Mouse (Mus musculus): ENCODE measurements around the gene Rnaset2b. TPM values are rescaled to one million over a fixed set of nuclear protein-coding genes. Genes with fewer than 3 reads are reported as not detected.
"Not testable (repeated sequence)": the region's sequence is repeated elsewhere in the genome, so short reads cannot be mapped to it uniquely, and the experiment has no call there.

The Rnaset2b gene
- total RNA-seq, 1 experiment: 49.0 TPM

GRCm38 (mm10) chr17:6972836-6973396, 2.5 kb downstream of the Rnaset2b start:
- in situ Hi-C loops (cut with MboI; ENCODE audit: low sequenced_read_pairs in 2 of 2, unreplicated experiment in 2 of 2): loop anchor here in 1 of 2 experiments (25.0 kb wide), 1 partner anchor 964 kb away; the partner anchor contains the start of genes Rsph3a and Tagap
- H3K9ac ChIP-seq (ENCODE audit: insufficient read depth, low read depth, low read length, poor library complexity, severe bottlenecking); H3K4me1 ChIP-seq (ENCODE audit: control insufficient read depth in 2 of 2, insufficient read depth in 2 of 2, low read length in 2 of 2, poor library complexity in 1 of 2); H3K27ac ChIP-seq (ENCODE audit: insufficient read depth, low read depth, low read length, poor library complexity, severe bottlenecking); H3K4me3 ChIP-seq (ENCODE audit: insufficient read depth in 1 of 2, low read depth in 1 of 2, low read length in 2 of 2, poor library complexity in 1 of 2, severe bottlenecking in 1 of 2); H3K9me3 ChIP-seq (ENCODE audit: control insufficient read depth, insufficient read depth, low read depth, low read length); H3K36me3 ChIP-seq (ENCODE audit: control insufficient read depth, insufficient read depth, low read length, poor library complexity, severe bottlenecking); DNase-seq (ENCODE audit: low read depth, low spot score): not testable (repeated sequence)

GRCm38 (mm10) chr17:6974985-6975384, 4.6 kb downstream of the Rnaset2b start:
- not testable (repeated sequence) for H3K27ac ChIP-seq (ENCODE audit: insufficient read depth, low read depth, low read length, poor library complexity, severe bottlenecking); H3K36me3 ChIP-seq (ENCODE audit: control insufficient read depth, insufficient read depth, low read length, poor library complexity, severe bottlenecking); DNase-seq (ENCODE audit: low read depth, low spot score); H3K4me3 ChIP-seq (ENCODE audit: insufficient read depth in 1 of 2, low read depth in 1 of 2, low read length in 2 of 2, poor library complexity in 1 of 2, severe bottlenecking in 1 of 2); H3K4me1 ChIP-seq (ENCODE audit: control insufficient read depth in 2 of 2, insufficient read depth in 2 of 2, low read length in 2 of 2, poor library complexity in 1 of 2); H3K9ac ChIP-seq (ENCODE audit: insufficient read depth, low read depth, low read length, poor library complexity, severe bottlenecking); H3K9me3 ChIP-seq (ENCODE audit: control insufficient read depth, insufficient read depth, low read depth, low read length)
- in situ Hi-C loops (cut with MboI; ENCODE audit: low sequenced_read_pairs in 2 of 2, unreplicated experiment in 2 of 2): loop anchor here in 1 of 2 experiments (25.0 kb wide), 1 partner anchor 962 kb away; the partner anchor contains the start of genes Rsph3a and Tagap

- H3K27ac ChIP-seq (ENCODE audit: insufficient read depth, low read depth, low read length, poor library complexity, severe bottlenecking): not testable (repeated sequence)
Measured at GRCm38 (mm10) chr17:6978287-6979248, 8.1 kb downstream of the Rnaset2b start, which contains the start of gene Gm49721. Gm49721 (plus strand) TSS chr17:6978904.

GRCm38 (mm10) chr17:6979380-6979779, 8.9 kb downstream of the Rnaset2b start:
- H3K4me1 ChIP-seq (ENCODE audit: control insufficient read depth in 2 of 2, insufficient read depth in 2 of 2, low read length in 2 of 2, poor library complexity in 1 of 2); DNase-seq (ENCODE audit: low read depth, low spot score); H3K27ac ChIP-seq (ENCODE audit: insufficient read depth, low read depth, low read length, poor library complexity, severe bottlenecking); H3K9me3 ChIP-seq (ENCODE audit: control insufficient read depth, insufficient read depth, low read depth, low read length); in situ Hi-C loops (cut with MboI; ENCODE audit: low sequenced_read_pairs in 2 of 2, unreplicated experiment in 2 of 2); H3K9ac ChIP-seq (ENCODE audit: insufficient read depth, low read depth, low read length, poor library complexity, severe bottlenecking); H3K36me3 ChIP-seq (ENCODE audit: control insufficient read depth, insufficient read depth, low read length, poor library complexity, severe bottlenecking): not testable (repeated sequence)
- peak overlapping the region; percentile 67 to 70 for H3K4me3 ChIP-seq (ENCODE audit: insufficient read depth in 1 of 2, low read depth in 1 of 2, low read length in 2 of 2, poor library complexity in 1 of 2, severe bottlenecking in 1 of 2)

More at GRCm38 (mm10) chr17:6978287-6979248, 8.1 kb downstream of the Rnaset2b start, which contains the start of gene Gm49721:
- H3K4me1 ChIP-seq (ENCODE audit: control insufficient read depth in 2 of 2, insufficient read depth in 2 of 2, low read length in 2 of 2, poor library complexity in 1 of 2); in situ Hi-C loops (cut with MboI; ENCODE audit: low sequenced_read_pairs in 2 of 2, unreplicated experiment in 2 of 2); DNase-seq (ENCODE audit: low read depth, low spot score); H3K36me3 ChIP-seq (ENCODE audit: control insufficient read depth, insufficient read depth, low read length, poor library complexity, severe bottlenecking); H3K9me3 ChIP-seq (ENCODE audit: control insufficient read depth, insufficient read depth, low read depth, low read length): not testable (repeated sequence)
- Histone ChIP-seq H3K4me3 (ENCODE audit: insufficient read depth in 1 of 2, low read depth in 1 of 2, low read length in 2 of 2, poor library complexity in 1 of 2, severe bottlenecking in 1 of 2) (peak within 1 kb of the TSS; percentile 69 to 70), H3K9ac (ENCODE audit: insufficient read depth, low read depth, low read length, poor library complexity, severe bottlenecking) (peak within 1 kb of the TSS; percentile 77)

GRCm38 (mm10) chr17:6980144-6980543, 9.7 kb downstream of the Rnaset2b start:
- DNase-seq (ENCODE audit: low read depth, low spot score); H3K36me3 ChIP-seq (ENCODE audit: control insufficient read depth, insufficient read depth, low read length, poor library complexity, severe bottlenecking); H3K9me3 ChIP-seq (ENCODE audit: control insufficient read depth, insufficient read depth, low read depth, low read length); H3K4me1 ChIP-seq (ENCODE audit: control insufficient read depth in 2 of 2, insufficient read depth in 2 of 2, low read length in 2 of 2, poor library complexity in 1 of 2); H3K27ac ChIP-seq (ENCODE audit: insufficient read depth, low read depth, low read length, poor library complexity, severe bottlenecking); H3K9ac ChIP-seq (ENCODE audit: insufficient read depth, low read depth, low read length, poor library complexity, severe bottlenecking); in situ Hi-C loops (cut with MboI; ENCODE audit: low sequenced_read_pairs in 2 of 2, unreplicated experiment in 2 of 2); H3K4me3 ChIP-seq (ENCODE audit: insufficient read depth in 1 of 2, low read depth in 1 of 2, low read length in 2 of 2, poor library complexity in 1 of 2, severe bottlenecking in 1 of 2): not testable (repeated sequence)

GRCm38 (mm10) chr17:6986118-6986517, 15.7 kb downstream of the Rnaset2b start:
- H3K4me3 ChIP-seq (ENCODE audit: insufficient read depth in 1 of 2, low read depth in 1 of 2, low read length in 2 of 2, poor library complexity in 1 of 2, severe bottlenecking in 1 of 2); H3K36me3 ChIP-seq (ENCODE audit: control insufficient read depth, insufficient read depth, low read length, poor library complexity, severe bottlenecking); H3K4me1 ChIP-seq (ENCODE audit: control insufficient read depth in 2 of 2, insufficient read depth in 2 of 2, low read length in 2 of 2, poor library complexity in 1 of 2); H3K9ac ChIP-seq (ENCODE audit: insufficient read depth, low read depth, low read length, poor library complexity, severe bottlenecking); in situ Hi-C loops (cut with MboI; ENCODE audit: low sequenced_read_pairs in 2 of 2, unreplicated experiment in 2 of 2); H3K9me3 ChIP-seq (ENCODE audit: control insufficient read depth, insufficient read depth, low read depth, low read length); DNase-seq (ENCODE audit: low read depth, low spot score); H3K27ac ChIP-seq (ENCODE audit: insufficient read depth, low read depth, low read length, poor library complexity, severe bottlenecking): not testable (repeated sequence)

GRCm38 (mm10) chr17:6995504-6995903, 25.1 kb downstream of the Rnaset2b start:
- DNase-seq (ENCODE audit: low read depth, low spot score); H3K4me1 ChIP-seq (ENCODE audit: control insufficient read depth in 2 of 2, insufficient read depth in 2 of 2, low read length in 2 of 2, poor library complexity in 1 of 2); H3K27ac ChIP-seq (ENCODE audit: insufficient read depth, low read depth, low read length, poor library complexity, severe bottlenecking); H3K4me3 ChIP-seq (ENCODE audit: insufficient read depth in 1 of 2, low read depth in 1 of 2, low read length in 2 of 2, poor library complexity in 1 of 2, severe bottlenecking in 1 of 2); H3K9ac ChIP-seq (ENCODE audit: insufficient read depth, low read depth, low read length, poor library complexity, severe bottlenecking); H3K9me3 ChIP-seq (ENCODE audit: control insufficient read depth, insufficient read depth, low read depth, low read length); in situ Hi-C loops (cut with MboI; ENCODE audit: low sequenced_read_pairs in 2 of 2, unreplicated experiment in 2 of 2); H3K36me3 ChIP-seq (ENCODE audit: control insufficient read depth, insufficient read depth, low read length, poor library complexity, severe bottlenecking): not testable (repeated sequence)

GRCm38 (mm10) chr17:6996826-6997225, 26.4 kb downstream of the Rnaset2b start:
- H3K4me3 ChIP-seq (ENCODE audit: insufficient read depth in 1 of 2, low read depth in 1 of 2, low read length in 2 of 2, poor library complexity in 1 of 2, severe bottlenecking in 1 of 2); H3K27ac ChIP-seq (ENCODE audit: insufficient read depth, low read depth, low read length, poor library complexity, severe bottlenecking); H3K36me3 ChIP-seq (ENCODE audit: control insufficient read depth, insufficient read depth, low read length, poor library complexity, severe bottlenecking); in situ Hi-C loops (cut with MboI; ENCODE audit: low sequenced_read_pairs in 2 of 2, unreplicated experiment in 2 of 2); H3K9ac ChIP-seq (ENCODE audit: insufficient read depth, low read depth, low read length, poor library complexity, severe bottlenecking); H3K9me3 ChIP-seq (ENCODE audit: control insufficient read depth, insufficient read depth, low read depth, low read length); H3K4me1 ChIP-seq (ENCODE audit: control insufficient read depth in 2 of 2, insufficient read depth in 2 of 2, low read length in 2 of 2, poor library complexity in 1 of 2); DNase-seq (ENCODE audit: low read depth, low spot score): not testable (repeated sequence)

Data from ES-E14 (cell line).